Mouse (Mus musculus): ENCODE results near the gene Tmem132e. TPM values are rescaled to one million over a fixed set of nuclear protein-coding genes. Genes with fewer than 3 reads are reported as not detected.

Tmem132e gene
- not detected in 2 replicates for polyA plus RNA-seq (2012; ENCODE audit: insufficient read depth, low replicate concordance)

DNA sequence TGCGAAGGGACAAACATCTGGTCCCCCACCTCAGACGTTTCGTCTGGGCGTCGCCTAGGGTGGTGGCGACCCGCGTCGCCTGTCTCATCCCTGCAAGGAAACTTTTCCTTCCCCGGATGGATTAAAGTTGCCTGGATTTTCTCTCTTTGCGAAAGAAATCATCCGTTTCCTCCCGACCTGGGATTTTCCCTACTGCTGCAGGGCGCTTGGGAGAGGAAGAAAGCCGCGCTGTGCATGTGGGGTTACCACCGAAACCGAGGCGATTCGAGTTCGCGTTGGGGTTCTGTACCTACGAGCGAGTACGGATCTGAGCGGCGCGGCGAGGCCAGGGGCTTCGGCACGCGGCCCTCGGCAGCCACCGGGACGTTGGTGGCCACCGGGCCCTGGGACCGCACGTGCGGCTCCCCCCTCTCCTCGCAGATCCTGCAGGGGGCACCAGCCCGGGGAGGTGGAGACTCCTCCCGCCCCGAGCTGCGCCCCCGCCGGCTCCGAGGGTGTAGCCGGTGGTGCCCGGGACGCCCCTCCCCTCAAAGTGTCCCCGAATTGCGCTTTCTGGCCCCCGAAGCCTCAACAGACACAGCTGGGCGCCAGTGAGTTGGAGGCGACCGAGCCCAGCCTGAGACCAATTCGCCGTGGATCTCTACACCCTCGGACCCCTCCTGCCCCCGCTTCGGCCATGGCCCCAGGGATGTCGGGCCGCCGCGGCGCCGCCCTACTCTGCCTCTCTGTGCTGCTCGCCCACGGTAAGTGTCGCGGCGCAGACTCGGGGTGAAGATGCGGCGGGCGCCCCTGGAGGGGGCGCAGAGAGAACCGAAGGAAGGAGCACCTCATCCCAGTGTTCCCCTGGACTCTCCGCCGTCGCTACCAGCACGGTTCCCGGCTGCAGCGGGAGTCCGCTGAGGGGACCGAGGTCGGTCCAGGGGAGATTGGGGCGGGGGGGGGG lies at the start of gene Tmem132e:
Gene Tmem132e (plus strand): TSS at position 530 of the 943 bp plus-strand sequence.
- Histone ChIP-seq H3K4me1 (0 out of 2 replicates have a peak, but pooled peaks cover 3% of the 10 kb centered on the region), H3K9me3 (no peaks in the 10 kb centered on the region), H3K36me3 (replicated peaks; ENCODE audit: low read length) (no peaks in the 10 kb centered on the region), H3K4me3 (replicated peaks) (no peak within 1 kb of the TSS), H3K27me3 (replicated peaks) (peaks cover 88% of the 10 kb centered on the region)
- TF ChIP-seq GATA1 (IDR thresholded peaks at IDR 0.05; ENCODE audit: borderline replicate concordance, low read length), result no peak
- TF ChIP-seq FLI1 (IDR thresholded peaks at IDR 0.05; ENCODE audit: low read length), result no peak

DNA sequence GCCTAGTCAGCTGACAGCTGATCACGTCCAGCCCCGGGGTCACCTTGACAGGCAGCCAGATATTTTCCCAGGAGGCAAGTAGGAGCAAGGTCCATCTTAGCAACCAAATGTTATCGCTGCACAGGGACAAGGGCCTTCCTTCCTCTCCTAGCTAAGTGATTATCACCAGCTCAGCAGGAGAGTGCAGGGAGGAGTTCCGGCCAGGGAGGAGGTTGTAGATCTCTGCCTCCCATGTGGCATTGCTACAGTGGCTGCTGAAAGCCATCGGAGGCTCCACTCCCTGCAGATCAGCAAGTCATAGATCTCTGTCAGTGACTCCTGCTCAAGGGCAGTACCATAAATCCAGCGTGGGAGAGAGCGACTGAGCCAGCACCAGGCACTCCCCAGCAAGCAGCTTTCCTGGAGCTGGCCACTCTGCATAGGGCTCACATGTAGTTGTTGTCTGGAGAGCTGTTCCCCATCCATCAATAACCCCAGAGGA lies 48.7 kb upstream of the Tmem132e start:
- H3K4me1 ChIP-seq, result peaks cover 26% of the 10 kb centered on the region
- peaks cover 34% of the 10 kb centered on the region for H3K27me3 ChIP-seq (replicated peaks)
- H3K4me3 ChIP-seq (replicated peaks), result peak overlapping the region; percentile 34
- H3K9me3 ChIP-seq, result peaks cover 14% of the 10 kb centered on the region
- TF ChIP-seq FLI1 (IDR thresholded peaks at IDR 0.05; ENCODE audit: low read length) (no peak), GATA1 (IDR thresholded peaks at IDR 0.05; ENCODE audit: borderline replicate concordance, low read length) (no peak)
- H3K36me3 ChIP-seq (replicated peaks; ENCODE audit: low read length), result no peaks in the 10 kb centered on the region

GRCm38 (mm10) chr11:82340416-82340815 lies 48.3 kb upstream of the Tmem132e start:
- Histone ChIP-seq H3K4me1 (peaks cover 26% of the 10 kb centered on the region), H3K4me3 (replicated peaks) (no peak overlapping the region), H3K9me3 (peaks cover 14% of the 10 kb centered on the region), H3K36me3 (replicated peaks; ENCODE audit: low read length) (no peaks in the 10 kb centered on the region), H3K27me3 (replicated peaks) (peaks cover 35% of the 10 kb centered on the region)
- no peak for TF ChIP-seq FLI1 (IDR thresholded peaks at IDR 0.05; ENCODE audit: low read length)
- TF ChIP-seq GATA1 (IDR thresholded peaks at IDR 0.05; ENCODE audit: borderline replicate concordance, low read length), result no peak

- no peak for TF ChIP-seq GATA1 (IDR thresholded peaks at IDR 0.05; ENCODE audit: borderline replicate concordance, low read length)
- TF ChIP-seq FLI1 (IDR thresholded peaks at IDR 0.05; ENCODE audit: low read length), result no peak
- Histone ChIP-seq H3K4me3 (replicated peaks) (no peak overlapping the region), H3K9me3 (peaks cover 14% of the 10 kb centered on the region), H3K27me3 (replicated peaks) (peaks cover 37% of the 10 kb centered on the region), H3K36me3 (replicated peaks; ENCODE audit: low read length) (no peaks in the 10 kb centered on the region), H3K4me1 (peaks cover 26% of the 10 kb centered on the region)
Measured at GRCm38 (mm10) chr11:82340900-82341299, 47.8 kb upstream of the Tmem132e start.

GRCm38 (mm10) chr11:82351039-82351438 lies 37.7 kb upstream of the Tmem132e start:
- TF ChIP-seq GATA1 (IDR thresholded peaks at IDR 0.05; ENCODE audit: borderline replicate concordance, low read length), result no peak
- no peak for TF ChIP-seq FLI1 (IDR thresholded peaks at IDR 0.05; ENCODE audit: low read length)
- Histone ChIP-seq H3K9me3 (no peaks in the 10 kb centered on the region), H3K4me1 (no peaks in the 10 kb centered on the region), H3K4me3 (replicated peaks) (no peak overlapping the region), H3K36me3 (replicated peaks; ENCODE audit: low read length) (no peaks in the 10 kb centered on the region), H3K27me3 (replicated peaks) (peaks cover 14% of the 10 kb centered on the region)

DNA sequence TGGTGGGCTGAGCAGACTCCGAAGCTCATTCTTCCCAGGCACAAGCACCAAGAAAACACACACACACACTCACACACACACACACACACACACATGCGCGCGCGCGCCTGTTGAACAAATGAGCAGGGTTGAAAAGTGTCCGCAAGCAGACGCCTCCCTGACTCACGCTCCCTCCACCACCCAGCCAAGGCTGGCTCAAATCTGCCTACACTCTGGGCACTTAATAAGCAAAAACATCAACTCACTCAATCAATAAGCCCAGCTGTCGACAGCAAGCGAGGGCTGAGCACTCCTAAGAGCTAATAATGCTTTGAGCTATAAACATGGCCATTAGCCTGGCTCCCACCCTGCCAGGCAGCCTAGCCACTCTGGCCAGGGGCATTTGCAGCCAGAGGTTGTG lies 18.5 kb upstream of the Tmem132e start:
- Histone ChIP-seq H3K36me3 (replicated peaks; ENCODE audit: low read length) (no peaks in the 10 kb centered on the region), H3K4me1 (no peaks in the 10 kb centered on the region), H3K27me3 (replicated peaks) (peaks cover 2% of the 10 kb centered on the region), H3K4me3 (replicated peaks) (no peak overlapping the region), H3K9me3 (no peaks in the 10 kb centered on the region)
- TF ChIP-seq FLI1 (IDR thresholded peaks at IDR 0.05; ENCODE audit: low read length), result no peak
- no peak for TF ChIP-seq GATA1 (IDR thresholded peaks at IDR 0.05; ENCODE audit: borderline replicate concordance, low read length)

DNA sequence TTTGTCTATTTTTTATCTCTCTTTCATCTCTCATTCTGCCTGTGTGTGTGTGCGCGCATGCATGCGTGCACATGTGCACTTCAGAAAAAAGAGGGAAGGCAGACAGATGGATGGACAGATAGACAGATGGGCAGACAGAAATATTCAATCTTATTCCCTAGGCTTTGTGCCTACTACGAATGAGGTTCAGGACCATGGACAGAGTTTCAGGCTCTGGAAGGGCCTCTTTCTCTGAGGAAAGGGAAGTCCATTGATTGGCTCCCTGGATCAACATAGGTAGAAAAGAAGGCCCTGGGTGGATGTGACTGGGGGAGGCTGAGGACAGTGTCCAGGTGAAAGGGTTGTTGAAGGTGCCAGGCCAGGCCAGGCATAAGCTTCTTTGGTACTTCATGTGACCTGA lies 17.1 kb upstream of the Tmem132e start:
- no peaks in the 10 kb centered on the region for H3K9me3 ChIP-seq
- H3K4me1 ChIP-seq, result no peaks in the 10 kb centered on the region; the same call in 1 of the 2 replicates
- TF ChIP-seq FLI1 (IDR thresholded peaks at IDR 0.05; ENCODE audit: low read length) (no peak), GATA1 (IDR thresholded peaks at IDR 0.05; ENCODE audit: borderline replicate concordance, low read length) (no peak)
- H3K27me3 ChIP-seq (replicated peaks), result peaks cover 2% of the 10 kb centered on the region
- no peak overlapping the region for H3K4me3 ChIP-seq (replicated peaks)
- no peaks in the 10 kb centered on the region for H3K36me3 ChIP-seq (replicated peaks; ENCODE audit: low read length)

- Histone ChIP-seq H3K9me3 (no peaks in the 10 kb centered on the region), H3K36me3 (replicated peaks; ENCODE audit: low read length) (no peaks in the 10 kb centered on the region), H3K4me3 (replicated peaks) (no peak overlapping the region), H3K27me3 (replicated peaks) (peaks cover 49% of the 10 kb centered on the region), H3K4me1 (no peaks in the 10 kb centered on the region; the same call in 1 of the 2 replicates)
- TF ChIP-seq GATA1 (IDR thresholded peaks at IDR 0.05; ENCODE audit: borderline replicate concordance, low read length) (no peak), FLI1 (IDR thresholded peaks at IDR 0.05; ENCODE audit: low read length) (no peak)
Measured at GRCm38 (mm10) chr11:82380606-82381202, 8.0 kb upstream of the Tmem132e start.

- no peak for TF ChIP-seq FLI1 (IDR thresholded peaks at IDR 0.05; ENCODE audit: low read length)
- TF ChIP-seq GATA1 (IDR thresholded peaks at IDR 0.05; ENCODE audit: borderline replicate concordance, low read length), result no peak
- H3K27me3 ChIP-seq (replicated peaks), result peaks cover 91% of the 10 kb centered on the region
- H3K4me3 ChIP-seq (replicated peaks), result no peak overlapping the region
- H3K9me3 ChIP-seq, result no peaks in the 10 kb centered on the region
- H3K4me1 ChIP-seq, result 0 out of 2 replicates have a peak, but pooled peaks cover 3% of the 10 kb centered on the region
- H3K36me3 ChIP-seq (replicated peaks; ENCODE audit: low read length), result no peaks in the 10 kb centered on the region
Measured at GRCm38 (mm10) chr11:82386970-82387540, 1.6 kb upstream of the Tmem132e start.

Measured in megakaryocyte, embryonic 14.5 days (primary cell).